Mouse (Mus musculus) neural tube, embryonic 12.5 days (tissue): ENCODE data around the gene Pfn1. TPM values are rescaled to one million over a fixed set of nuclear protein-coding genes. Genes with fewer than 3 reads are reported as not detected.

Source experiments
- ATAC-seq: fragments of 200-750 bp; cut with Nextera tagmentation; 2 replicates; pipeline ENCODE4 v1.8.0; 2017; ENCODE audit warnings: low read depth, mild to moderate bottlenecking, moderate TSS enrichment, moderate library complexity; ENCODE audit not compliant: low FRiP score
- H3K27ac ChIP-seq: fragments of 300-500 bp; sonication (generic); 2 replicates; pipeline ENCODE4 v1.5.1; 2016
- H3K27me3 ChIP-seq: fragments of 300-500 bp; sonication (generic); replicated peaks from 2 replicates; pipeline ENCODE4 v1.6.1; 2016; ENCODE audit warnings: mild to moderate bottlenecking
- H3K36me3 ChIP-seq: fragments of 300-500 bp; sonication (generic); 2 replicates; pipeline ENCODE4 v1.6.1; 2016; ENCODE audit warnings: mild to moderate bottlenecking
- H3K4me1 ChIP-seq: fragments of 300-500 bp; sonication (generic); 2 replicates; pipeline ENCODE4 v1.6.1; 2016
- H3K4me2 ChIP-seq: fragments of 300-500 bp; sonication (generic); replicated peaks from 2 replicates; pipeline ENCODE4 v1.6.1; 2016; ENCODE audit warnings: mild to moderate bottlenecking
- H3K4me3 ChIP-seq: fragments of 300-500 bp; sonication (generic); 2 replicates; pipeline ENCODE4 v1.5.1; 2016
- H3K9ac ChIP-seq: fragments of 300-500 bp; sonication (generic); 2 replicates; pipeline ENCODE4 v1.6.1; 2016; ENCODE audit warnings: mild to moderate bottlenecking
- H3K9me3 ChIP-seq: fragments of 300-500 bp; sonication (generic); 2 replicates; pipeline ENCODE4 v1.6.1; 2016; ENCODE audit warnings: mild to moderate bottlenecking
- WGBS: fragments of 180-500 bp; shearing (Covaris S2); methylation state at CpG from one replicate; pipeline ENCODE4 v1.1.7; 2016; 5-methylcytosine and 5-hydroxymethylcytosine counted together
- polyA plus RNA-seq: library from polyadenylated mRNA; unstranded; fragments of >200 nt; fragmentation: Nextera tagmentation; extraction: Ambion mirVana; gene quantifications from 2 replicates; pipeline ENCODE4 v1.2.1, GENCODE M21; 2016

The Pfn1 gene
- polyA plus RNA-seq, 1 experiment from 2014 or later: 1,155 TPM

DNA sequence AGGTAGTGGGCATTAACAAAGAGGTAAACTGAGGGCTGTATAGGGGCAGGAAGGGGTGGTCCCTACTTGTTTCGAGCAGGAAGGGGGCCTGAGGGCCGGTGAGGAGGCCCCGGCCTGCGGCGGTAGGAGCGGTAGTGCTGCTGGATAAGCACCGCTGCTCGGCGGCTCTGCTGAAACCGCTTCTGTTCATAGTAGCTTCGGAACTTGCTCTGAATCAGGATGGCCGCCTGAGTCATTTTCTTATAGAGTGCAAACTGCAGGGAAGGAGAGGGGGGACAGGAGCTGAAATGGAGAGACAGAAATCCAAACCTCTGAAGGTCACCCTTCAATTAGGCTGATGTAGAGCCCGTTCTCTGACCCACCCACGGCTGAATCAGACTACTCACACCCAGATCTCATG is 16.0 kb upstream of the Pfn1 start:
- WGBS: 51% methylated on average over 14 of the region's 14 CpGs
- H3K27me3 ChIP-seq: no peaks in the 10 kb centered on the region
- peak overlapping the region; percentile 89; the same call in 1 of the 2 replicates for H3K27ac ChIP-seq
- H3K4me3 ChIP-seq: peak overlapping the region; percentile 57
- peaks cover 26% of the 10 kb centered on the region for H3K4me1 ChIP-seq
- H3K9ac ChIP-seq: peak overlapping the region; percentile 76
- peaks cover 32% of the 10 kb centered on the region for H3K36me3 ChIP-seq
- no peaks in the 10 kb centered on the region for H3K9me3 ChIP-seq
- no peak for ATAC-seq
- peak overlapping the region; percentile 77 for H3K4me2 ChIP-seq

DNA sequence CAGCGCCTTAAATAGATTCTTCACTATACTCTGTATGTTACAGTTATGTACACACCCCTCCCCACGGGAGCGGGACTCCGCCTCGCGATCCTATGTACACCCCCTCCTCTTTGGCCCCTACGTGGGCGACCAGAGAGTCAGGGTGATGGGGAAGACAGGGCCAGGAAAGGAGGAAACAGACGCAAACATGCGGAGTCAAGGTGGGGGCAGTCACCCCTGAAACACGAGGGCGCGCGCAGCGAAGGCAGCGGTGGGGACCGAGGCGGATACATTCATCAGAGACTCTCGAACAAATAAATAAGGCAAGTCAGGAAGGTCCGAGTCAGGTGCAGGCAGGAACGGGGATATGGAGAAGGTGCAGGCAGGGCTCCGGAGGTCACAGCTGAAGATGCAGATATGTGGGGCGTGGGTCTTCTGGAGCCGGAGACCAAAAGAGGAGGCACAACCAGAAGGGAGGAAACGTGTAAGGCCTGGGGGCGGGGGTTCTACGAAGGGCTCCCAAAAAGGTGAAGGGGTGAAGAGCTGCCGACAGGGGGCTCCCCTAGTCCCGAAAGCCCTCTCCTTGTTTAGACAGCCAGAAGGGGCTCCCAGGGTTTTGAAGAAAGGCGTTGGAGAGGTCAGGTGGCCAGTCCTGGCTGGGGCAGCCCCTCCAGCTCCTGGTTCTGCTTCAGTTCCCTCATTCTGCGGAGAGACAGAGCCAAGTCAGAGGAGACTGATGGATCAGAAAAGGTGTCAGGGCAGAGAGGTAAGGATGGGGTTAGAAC is 15.3 kb upstream of the Pfn1 start:
- WGBS: under 1% methylated on average over 31 of the region's 31 CpGs
- Histone ChIP-seq H3K36me3 (peaks cover 32% of the 10 kb centered on the region), H3K4me3 (peak overlapping the region; percentile 57), H3K4me1 (peaks cover 26% of the 10 kb centered on the region), H3K9me3 (no peaks in the 10 kb centered on the region), H3K27me3 (no peaks in the 10 kb centered on the region), H3K9ac (peak overlapping the region; percentile 76), H3K27ac (peak overlapping the region; percentile 89), H3K4me2 (peak overlapping the region; percentile 77)
- ATAC-seq: peak; percentile 42

DNA sequence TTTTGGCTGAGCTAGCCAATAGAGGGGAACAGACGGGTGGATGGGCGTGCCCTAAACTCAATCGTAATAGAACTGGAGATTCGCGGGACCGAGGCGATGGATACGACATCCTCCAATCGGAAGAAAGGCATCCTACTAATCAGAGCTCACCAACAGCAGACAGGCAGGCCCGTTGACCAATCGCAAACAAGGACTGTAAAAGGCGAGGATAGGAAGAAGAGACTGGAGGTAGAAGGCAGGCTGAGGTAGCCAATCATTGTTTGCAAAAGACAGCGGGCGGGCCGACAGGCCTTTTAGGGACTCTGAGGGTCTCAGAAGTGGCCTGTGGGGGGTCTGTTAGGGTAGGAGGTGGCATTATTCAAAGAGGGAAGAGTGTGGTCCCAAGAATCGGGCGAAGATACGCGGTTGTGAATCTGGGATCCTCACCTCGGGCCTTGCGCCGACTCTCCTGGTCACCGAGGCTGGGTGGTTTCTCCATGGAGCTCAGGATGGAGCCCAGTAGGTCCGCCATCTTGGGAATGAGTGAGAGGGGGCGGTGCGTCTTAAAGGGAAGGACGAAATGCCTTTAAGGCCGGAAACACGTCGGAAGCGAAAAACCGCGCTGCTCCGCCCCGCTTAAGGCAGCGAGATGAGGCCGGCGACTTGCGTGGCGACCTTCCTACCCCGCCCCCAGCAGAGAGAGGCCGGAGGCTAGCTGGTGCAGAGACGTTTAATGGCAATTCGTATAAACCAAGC is 14.5 kb upstream of the Pfn1 start, which contains the start of gene Spag7:
TSS of gene Spag7 (minus strand) at position 646 of the 735 bp plus-strand sequence.
- H3K4me2 ChIP-seq: peak within 1 kb of the TSS; percentile 77
- peak within 1 kb of the TSS; percentile 76 for H3K9ac ChIP-seq
- WGBS: under 1% methylated on average over 44 of the region's 44 CpGs
- H3K4me1 ChIP-seq: peaks cover 26% of the 10 kb centered on the region
- H3K27ac ChIP-seq: peak within 1 kb of the TSS; percentile 89
- H3K4me3 ChIP-seq: peak within 1 kb of the TSS; percentile 57
- H3K36me3 ChIP-seq: peaks cover 37% of the 10 kb centered on the region
- H3K9me3 ChIP-seq: no peaks in the 10 kb centered on the region
- ATAC-seq: peak; percentile 96
- no peaks in the 10 kb centered on the region for H3K27me3 ChIP-seq

DNA sequence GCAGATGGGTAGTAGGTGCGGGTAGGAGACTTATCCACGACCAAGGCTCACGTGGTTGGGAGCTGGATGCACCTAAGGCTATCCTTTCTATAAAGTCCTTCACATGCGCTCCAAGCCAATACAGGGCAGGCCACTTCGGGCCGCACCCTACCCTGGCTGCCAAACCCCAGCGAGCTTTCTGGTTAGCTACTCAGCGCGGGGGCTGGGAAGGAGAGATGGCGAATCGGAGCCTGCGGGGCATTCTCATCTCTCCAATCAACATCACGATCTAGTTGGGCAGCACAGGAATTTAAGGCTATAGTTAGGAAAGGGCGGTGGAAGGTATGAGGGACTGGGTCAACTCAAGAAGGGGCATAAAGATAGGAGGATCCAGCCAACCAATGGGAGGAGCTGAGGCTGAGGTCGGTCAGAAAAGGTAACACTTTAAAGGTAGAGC is 13.9 kb upstream of the Pfn1 start:
- peak overlapping the region; percentile 38; the same call in 1 of the 2 replicates for H3K27ac ChIP-seq
- no peaks in the 10 kb centered on the region for H3K27me3 ChIP-seq
- peaks cover 26% of the 10 kb centered on the region for H3K4me1 ChIP-seq
- H3K9me3 ChIP-seq: no peaks in the 10 kb centered on the region
- H3K4me2 ChIP-seq: peak overlapping the region; percentile 77
- peak; percentile 41; the same call in 1 of the 2 replicates for ATAC-seq
- peak overlapping the region; percentile 56 for H3K9ac ChIP-seq
- peaks cover 43% of the 10 kb centered on the region for H3K36me3 ChIP-seq
- peak overlapping the region; percentile 57 for H3K4me3 ChIP-seq
- WGBS: under 1% methylated on average over 15 of the region's 15 CpGs

DNA sequence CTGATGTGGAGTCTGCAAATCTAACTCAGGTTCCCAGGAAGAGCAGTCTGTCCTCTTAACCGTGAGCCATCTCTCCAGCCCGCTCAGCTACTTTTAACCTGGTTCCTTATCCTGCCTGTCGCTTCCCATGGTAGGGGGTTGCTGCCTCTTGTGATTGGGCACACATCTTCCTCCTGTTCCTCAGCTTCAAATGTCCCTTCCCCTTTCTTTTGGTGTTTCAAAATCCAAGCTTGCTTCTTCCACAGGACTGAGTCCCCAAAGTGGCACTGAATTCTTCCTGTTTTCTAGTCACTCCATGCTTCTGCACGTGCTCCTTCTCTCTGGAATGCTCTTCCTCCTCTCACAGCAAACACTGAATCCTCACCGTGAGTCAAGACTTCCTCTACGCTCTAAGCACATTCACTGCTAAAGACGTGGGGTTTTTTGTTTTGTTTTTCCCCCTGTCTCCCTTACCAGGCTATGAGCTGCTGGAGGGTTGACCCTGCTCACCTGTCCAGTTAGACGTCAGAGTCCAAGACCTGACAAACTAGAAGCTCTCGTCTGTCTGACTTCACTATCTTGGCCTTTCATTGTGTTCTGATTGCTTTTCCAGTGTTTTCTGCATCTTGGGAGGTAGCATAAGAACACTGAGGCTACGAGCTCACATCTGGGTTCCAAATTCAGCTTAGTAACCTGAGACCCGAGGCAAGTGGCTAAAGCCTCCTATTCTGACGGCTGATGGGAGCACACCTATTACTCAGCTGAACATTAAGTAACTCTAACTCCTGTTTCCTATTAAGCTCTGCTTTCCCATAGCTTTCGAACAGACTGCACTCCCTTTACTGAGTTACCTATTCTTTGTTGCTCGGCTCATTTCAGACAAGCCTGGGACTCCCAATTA is 13.1 kb upstream of the Pfn1 start:
- Histone ChIP-seq H3K9me3 (no peaks in the 10 kb centered on the region), H3K4me2 (peak overlapping the region; percentile 77), H3K4me1 (peaks cover 26% of the 10 kb centered on the region), H3K4me3 (peak overlapping the region; percentile 57), H3K27me3 (no peaks in the 10 kb centered on the region), H3K36me3 (peaks cover 48% of the 10 kb centered on the region), H3K9ac (peak overlapping the region; percentile 56; the same call in 1 of the 2 replicates), H3K27ac (no peak overlapping the region)
- 78% methylated on average over 14 of the region's 14 CpGs for WGBS
- no peak for ATAC-seq

DNA sequence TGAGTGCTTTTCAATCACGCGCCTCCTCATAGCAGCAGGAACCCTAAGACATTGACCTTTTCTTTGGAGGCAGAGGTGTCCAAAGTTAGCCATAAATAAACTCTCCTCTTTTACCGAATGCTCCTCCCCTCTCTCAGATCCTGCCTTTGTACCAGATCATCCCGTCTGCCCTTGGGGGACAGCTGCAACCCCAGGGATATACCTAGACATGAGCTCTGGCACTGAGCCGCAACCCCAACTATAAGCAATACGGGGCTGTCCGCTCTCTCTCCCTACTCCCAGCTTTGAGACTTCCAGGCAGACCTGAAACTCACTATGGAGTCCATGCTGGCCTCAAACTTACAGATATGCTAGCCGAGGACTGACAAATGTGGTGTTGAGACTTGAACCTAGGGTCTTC is 12.2 kb upstream of the Pfn1 start:
- Histone ChIP-seq H3K4me1 (peaks cover 25% of the 10 kb centered on the region), H3K9ac (no peak overlapping the region), H3K36me3 (peaks cover 53% of the 10 kb centered on the region), H3K9me3 (no peaks in the 10 kb centered on the region), H3K4me3 (no peak overlapping the region), H3K27me3 (no peaks in the 10 kb centered on the region), H3K27ac (no peak overlapping the region), H3K4me2 (no peak overlapping the region)
- no peak for ATAC-seq
- 93% methylated on average over 8 of the region's 8 CpGs for WGBS

DNA sequence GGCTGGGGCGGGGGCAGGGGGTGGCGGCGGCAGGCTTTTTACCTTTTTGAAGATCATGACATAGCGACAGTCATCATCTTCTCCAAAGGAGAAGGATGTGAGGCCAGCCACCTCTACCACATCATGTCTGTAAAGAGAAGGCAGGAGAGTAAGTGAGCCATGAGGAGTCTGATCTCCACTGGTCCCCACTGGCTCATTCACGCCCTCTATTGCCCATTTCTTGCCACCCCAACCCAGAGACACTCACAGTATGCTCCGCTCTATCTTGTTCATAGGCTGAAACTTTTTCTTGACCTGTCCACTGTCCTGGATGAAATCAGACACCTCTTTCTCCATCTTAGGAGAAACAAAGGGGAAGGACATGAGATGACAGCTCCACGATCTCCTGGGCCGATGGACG is 10.3 kb upstream of the Pfn1 start:
- no peak for ATAC-seq
- WGBS: 94% methylated on average over 9 of the region's 9 CpGs
- Histone ChIP-seq H3K4me3 (no peak overlapping the region), H3K27me3 (no peaks in the 10 kb centered on the region), H3K4me1 (peaks cover 9% of the 10 kb centered on the region), H3K27ac (no peak overlapping the region), H3K9ac (no peak overlapping the region), H3K9me3 (no peaks in the 10 kb centered on the region), H3K4me2 (no peak overlapping the region), H3K36me3 (peaks cover 56% of the 10 kb centered on the region)

DNA sequence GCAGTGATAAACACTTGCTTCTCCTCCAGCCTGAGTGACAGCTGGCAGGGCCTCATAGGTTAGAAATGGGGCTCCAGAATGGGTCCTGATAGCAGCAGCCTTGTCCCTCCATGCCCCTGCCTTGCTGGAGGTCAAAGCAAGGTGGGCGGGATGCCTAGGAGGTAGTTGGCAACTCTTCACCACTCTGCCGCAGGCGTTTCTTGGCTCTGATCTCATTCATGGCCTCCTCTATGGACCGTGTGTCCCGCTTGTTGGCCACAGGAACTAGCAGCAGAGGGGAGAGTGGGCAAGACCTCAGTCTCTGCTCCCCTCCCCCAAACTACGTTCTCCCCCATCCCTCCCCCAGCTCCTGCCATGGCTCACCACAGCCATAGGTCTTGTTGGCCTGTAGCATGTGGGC is 9.5 kb upstream of the Pfn1 start:
- WGBS: 95% methylated on average over 6 of the region's 6 CpGs
- Histone ChIP-seq H3K4me3 (no peak overlapping the region), H3K27ac (no peak overlapping the region), H3K4me2 (no peak overlapping the region), H3K9me3 (no peaks in the 10 kb centered on the region), H3K9ac (no peak overlapping the region), H3K4me1 (peaks cover 8% of the 10 kb centered on the region), H3K36me3 (peaks cover 56% of the 10 kb centered on the region), H3K27me3 (no peaks in the 10 kb centered on the region)
- ATAC-seq: no peak

DNA sequence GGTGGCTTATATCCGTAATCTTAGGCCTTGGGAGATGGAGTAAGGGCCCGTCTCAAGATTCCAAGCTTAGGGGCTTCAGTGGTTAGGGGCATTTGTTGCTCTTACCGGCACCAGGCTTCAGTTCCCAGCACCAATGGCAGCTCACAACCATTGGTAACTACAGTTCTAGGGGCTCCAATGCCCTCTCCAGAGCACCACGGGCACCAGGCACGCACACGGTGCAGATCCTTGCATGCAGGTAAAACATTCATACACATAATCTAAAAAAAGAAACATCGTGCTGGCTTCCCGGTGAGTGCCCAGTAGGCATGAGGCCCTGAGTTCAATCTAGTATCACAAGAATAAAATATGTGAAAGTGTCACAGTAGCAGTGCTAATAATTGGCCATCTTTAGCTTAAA is 8.7 kb upstream of the Pfn1 start:
- Histone ChIP-seq H3K4me1 (peaks cover 8% of the 10 kb centered on the region), H3K9ac (no peak overlapping the region), H3K4me2 (no peak overlapping the region), H3K36me3 (peaks cover 56% of the 10 kb centered on the region), H3K27ac (no peak overlapping the region), H3K4me3 (no peak overlapping the region), H3K9me3 (no peaks in the 10 kb centered on the region), H3K27me3 (no peaks in the 10 kb centered on the region)
- WGBS: 92% methylated on average over 8 of the region's 8 CpGs
- no peak for ATAC-seq

DNA sequence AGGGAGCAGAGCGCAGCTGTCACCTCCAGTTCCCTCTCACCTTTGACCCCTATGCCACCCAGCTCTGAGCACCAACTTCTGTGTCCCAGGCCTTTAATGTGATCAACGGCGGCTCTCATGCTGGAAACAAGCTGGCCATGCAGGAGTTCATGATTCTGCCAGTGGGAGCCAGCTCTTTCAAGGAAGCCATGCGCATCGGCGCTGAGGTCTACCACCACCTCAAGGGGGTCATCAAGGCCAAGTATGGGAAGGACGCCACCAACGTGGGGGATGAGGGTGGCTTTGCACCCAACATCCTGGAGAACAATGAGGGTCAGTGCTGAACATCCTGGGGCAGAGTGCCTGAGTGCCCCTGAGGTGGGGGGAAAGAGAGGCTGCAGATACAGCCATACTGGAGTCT is 6.1 kb upstream of the Pfn1 start:
- H3K27me3 ChIP-seq: no peaks in the 10 kb centered on the region
- ATAC-seq: no peak

DNA sequence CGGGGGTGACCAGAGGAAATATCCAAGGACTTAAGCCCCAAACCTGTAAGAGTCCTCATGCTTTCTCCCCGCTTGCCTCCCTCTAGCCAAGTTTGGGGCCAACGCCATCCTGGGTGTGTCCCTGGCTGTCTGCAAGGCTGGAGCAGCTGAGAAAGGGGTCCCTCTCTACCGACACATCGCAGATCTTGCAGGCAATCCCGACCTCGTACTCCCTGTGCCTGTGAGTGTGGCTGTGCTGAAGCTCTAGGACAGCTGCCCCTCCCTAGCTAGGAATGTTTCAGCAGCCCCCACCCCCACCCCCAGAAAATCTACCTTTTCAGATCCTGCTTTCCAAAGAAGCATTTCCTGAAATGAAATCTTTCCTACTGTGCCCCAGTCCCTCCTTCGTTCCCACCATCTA is 4.5 kb upstream of the Pfn1 start:
- no peak overlapping the region for H3K4me2 ChIP-seq
- no peak for ATAC-seq
- peaks cover 19% of the 10 kb centered on the region for H3K4me1 ChIP-seq
- no peaks in the 10 kb centered on the region for H3K27me3 ChIP-seq
- WGBS: 82% methylated on average over 8 of the region's 8 CpGs
- no peak overlapping the region for H3K4me3 ChIP-seq
- no peak overlapping the region for H3K9ac ChIP-seq
- H3K36me3 ChIP-seq: peaks cover 28% of the 10 kb centered on the region
- no peaks in the 10 kb centered on the region for H3K9me3 ChIP-seq
- no peak overlapping the region for H3K27ac ChIP-seq

More for the DNA sequence above, 6.1 kb upstream of the Pfn1 start:
- Histone ChIP-seq H3K4me2 (no peak overlapping the region), H3K36me3 (peaks cover 42% of the 10 kb centered on the region), H3K27ac (no peak overlapping the region), H3K4me1 (peaks cover 15% of the 10 kb centered on the region), H3K9ac (no peak overlapping the region), H3K4me3 (no peak overlapping the region), H3K9me3 (no peaks in the 10 kb centered on the region)
- 91% methylated on average over 8 of the region's 8 CpGs for WGBS

DNA sequence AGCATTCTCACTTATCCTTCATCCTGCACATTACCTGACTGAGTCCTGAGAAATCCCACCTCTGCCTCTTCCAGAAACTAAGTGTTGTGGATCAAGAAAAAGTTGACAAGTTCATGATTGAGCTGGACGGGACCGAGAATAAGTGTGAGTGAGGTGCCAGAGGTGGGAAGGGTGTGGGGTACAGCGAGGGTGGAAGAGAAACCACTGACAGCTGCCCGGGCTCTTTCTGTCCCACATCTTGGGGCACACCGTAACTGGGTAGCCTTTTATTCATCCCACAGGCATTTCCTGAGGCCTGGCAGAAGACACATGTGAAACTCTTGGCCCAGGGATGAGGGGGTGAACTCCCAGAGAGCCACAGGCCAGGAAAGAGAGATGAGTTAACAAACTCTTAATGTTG is 4.1 kb upstream of the Pfn1 start:
- no peak overlapping the region for H3K4me3 ChIP-seq
- no peak overlapping the region for H3K27ac ChIP-seq
- no peaks in the 10 kb centered on the region for H3K9me3 ChIP-seq
- no peak overlapping the region for H3K9ac ChIP-seq
- WGBS: 91% methylated on average over 5 of the region's 5 CpGs
- no peak for ATAC-seq
- H3K36me3 ChIP-seq: peaks cover 24% of the 10 kb centered on the region
- peaks cover 19% of the 10 kb centered on the region for H3K4me1 ChIP-seq
- H3K27me3 ChIP-seq: no peaks in the 10 kb centered on the region
- H3K4me2 ChIP-seq: no peak overlapping the region
